Mouse (Mus musculus): Measurements from ENCODE around the gene Ccn5. TPM values are rescaled to one million over a fixed set of nuclear protein-coding genes. Genes with fewer than 3 reads are reported as not detected.

The Ccn5 gene
- 1.1 TPM in 2 replicates for polyA plus RNA-seq (2015; fragmentation: Nextera tagmentation; extraction: Ambion mirVana)

GRCm38 (mm10) chr2:163820607-163821006, at the start of gene Ccn5:
Gene Ccn5 (plus strand): TSS chr2:163820861.
- H3K27me3 ChIP-seq, result no peaks in the 10 kb centered on the region
- no peak within 1 kb of the TSS for H3K9ac ChIP-seq
- no peak within 1 kb of the TSS for H3K4me3 ChIP-seq
- no peak for ATAC-seq (ENCODE audit: insufficient number of reproducible peaks, low FRiP score, low TSS enrichment, low read depth)
- no peak within 1 kb of the TSS for H3K27ac ChIP-seq
- H3K4me1 ChIP-seq, result peaks cover 9% of the 10 kb centered on the region
- H3K9me3 ChIP-seq, result no peaks in the 10 kb centered on the region
- no peak within 1 kb of the TSS for H3K4me2 ChIP-seq
- H3K36me3 ChIP-seq, result no peaks in the 10 kb centered on the region
- WGBS, result 51% methylated on average over 4 of the region's 4 CpGs

DNA sequence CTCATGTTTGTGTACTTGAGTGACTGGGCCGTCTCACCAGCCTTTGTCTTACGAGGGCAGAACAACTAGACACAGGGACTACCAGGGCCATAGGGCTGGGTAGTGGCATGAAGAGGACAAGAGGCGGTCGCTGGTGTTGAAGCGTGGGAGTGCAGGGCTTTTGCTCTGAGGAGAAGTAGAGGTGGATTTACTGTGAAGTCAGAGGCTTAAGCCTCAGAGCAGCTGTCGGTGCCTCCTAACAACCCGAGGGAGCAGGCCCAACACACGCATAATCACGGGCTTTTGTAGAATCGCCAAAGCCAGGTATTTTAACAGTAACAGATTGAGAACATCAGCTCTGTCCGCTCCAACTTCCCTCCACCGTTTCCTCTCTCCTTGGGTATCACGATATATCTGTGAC, 44.0 kb upstream of the Ccn5 start:
- no peak for ATAC-seq (ENCODE audit: insufficient number of reproducible peaks, low FRiP score, low TSS enrichment, low read depth)
- Histone ChIP-seq H3K9ac (no peak overlapping the region), H3K27ac (no peak overlapping the region), H3K4me2 (no peak overlapping the region), H3K4me1 (no peaks in the 10 kb centered on the region), H3K9me3 (no peaks in the 10 kb centered on the region), H3K36me3 (no peaks in the 10 kb centered on the region), H3K27me3 (no peaks in the 10 kb centered on the region; the same call in 1 of the 2 replicates), H3K4me3 (no peak overlapping the region)
- 29% methylated on average over 13 of the region's 13 CpGs for WGBS

DNA sequence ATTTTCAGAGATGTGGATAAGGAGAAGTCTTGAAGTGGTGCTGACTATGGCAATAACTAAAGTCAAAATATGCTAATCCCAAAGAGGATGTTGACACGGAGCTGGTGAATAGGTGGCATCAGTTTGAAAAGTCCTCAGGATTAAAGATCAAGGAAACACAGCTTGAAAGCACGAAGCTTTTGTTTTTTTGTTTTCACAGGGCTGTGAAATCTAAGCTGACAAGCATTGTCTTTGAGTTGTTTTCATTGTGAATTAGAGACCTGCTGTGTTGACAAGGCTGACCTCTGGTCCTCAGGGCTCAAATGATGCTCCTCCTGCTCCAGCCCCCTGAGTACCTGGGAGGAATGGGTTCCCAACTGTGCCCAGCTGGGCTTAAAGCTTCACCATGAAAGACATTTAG, 43.6 kb upstream of the Ccn5 start:
- Histone ChIP-seq H3K36me3 (no peaks in the 10 kb centered on the region), H3K9me3 (no peaks in the 10 kb centered on the region), H3K4me1 (no peaks in the 10 kb centered on the region), H3K9ac (no peak overlapping the region), H3K27me3 (no peaks in the 10 kb centered on the region; the same call in 1 of the 2 replicates), H3K4me2 (no peak overlapping the region), H3K4me3 (no peak overlapping the region), H3K27ac (no peak overlapping the region)
- 16% methylated on average over 2 of the region's 2 CpGs for WGBS
- ATAC-seq (ENCODE audit: insufficient number of reproducible peaks, low FRiP score, low TSS enrichment, low read depth), result no peak

- H3K36me3 ChIP-seq, result no peaks in the 10 kb centered on the region
- no peak overlapping the region for H3K4me3 ChIP-seq
- no peaks in the 10 kb centered on the region for H3K9me3 ChIP-seq
- 78% methylated on average over 4 of the region's 4 CpGs for WGBS
- no peaks in the 10 kb centered on the region; the same call in 1 of the 2 replicates for H3K27me3 ChIP-seq
- no peak for ATAC-seq (ENCODE audit: insufficient number of reproducible peaks, low FRiP score, low TSS enrichment, low read depth)
- H3K4me1 ChIP-seq, result no peaks in the 10 kb centered on the region
- H3K4me2 ChIP-seq, result no peak overlapping the region
- no peak overlapping the region for H3K27ac ChIP-seq
- H3K9ac ChIP-seq, result no peak overlapping the region
Measured at GRCm38 (mm10) chr2:163778896-163779295, 41.8 kb upstream of the Ccn5 start.

DNA sequence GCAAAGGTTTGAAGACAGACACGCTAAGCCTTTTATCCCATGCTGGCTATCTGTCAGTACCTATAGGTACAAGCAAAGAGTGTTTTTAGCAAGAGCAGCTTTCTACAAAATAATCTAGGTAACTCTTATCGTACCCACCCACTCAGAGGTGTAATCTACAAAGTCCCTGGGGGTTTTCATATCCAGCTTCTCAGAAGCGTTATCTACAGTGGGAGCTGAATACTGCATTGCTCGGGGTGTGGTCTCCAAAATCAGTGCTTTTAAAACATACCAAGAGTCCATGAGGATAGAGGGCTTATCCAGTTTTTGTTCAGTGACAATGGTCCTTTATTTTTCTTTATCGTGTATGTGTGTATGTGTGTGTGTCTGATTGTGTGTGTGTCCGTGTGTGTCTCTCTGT, 37.3 kb upstream of the Ccn5 start:
- 84% methylated on average over 6 of the region's 6 CpGs for WGBS

DNA sequence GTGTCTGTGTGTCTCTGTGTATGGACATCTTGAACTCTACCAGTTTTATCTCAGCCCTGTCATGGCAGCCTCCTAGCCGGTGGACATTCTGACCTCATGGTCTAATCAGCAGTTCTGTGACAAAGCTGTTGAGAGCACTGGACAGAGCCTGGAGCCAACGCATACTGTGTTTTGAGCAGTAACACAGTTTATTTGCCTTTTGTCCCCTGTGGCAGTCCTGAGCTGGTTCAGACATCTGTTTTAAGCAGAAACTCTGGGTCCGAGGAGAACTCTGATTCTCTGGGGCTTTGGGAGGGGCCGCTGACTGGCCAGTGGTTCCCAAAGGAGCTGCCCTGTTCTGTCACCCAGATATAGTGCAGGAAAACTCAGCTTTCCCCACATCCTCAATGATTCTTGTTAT, 36.8 kb upstream of the Ccn5 start:
- no peak for ATAC-seq (ENCODE audit: insufficient number of reproducible peaks, low FRiP score, low TSS enrichment, low read depth)
- Histone ChIP-seq H3K9me3 (no peaks in the 10 kb centered on the region), H3K27me3 (no peaks in the 10 kb centered on the region), H3K4me3 (no peak overlapping the region), H3K4me1 (no peaks in the 10 kb centered on the region), H3K36me3 (no peaks in the 10 kb centered on the region), H3K27ac (no peak overlapping the region), H3K9ac (no peak overlapping the region), H3K4me2 (no peak overlapping the region)
- WGBS, result 62% methylated on average over 4 of the region's 4 CpGs

More for the DNA sequence above, 37.3 kb upstream of the Ccn5 start:
- Histone ChIP-seq H3K9ac (no peak overlapping the region), H3K36me3 (no peaks in the 10 kb centered on the region), H3K4me1 (no peaks in the 10 kb centered on the region), H3K4me3 (no peak overlapping the region), H3K4me2 (no peak overlapping the region), H3K27me3 (no peaks in the 10 kb centered on the region), H3K27ac (no peak overlapping the region), H3K9me3 (no peaks in the 10 kb centered on the region)
- ATAC-seq (ENCODE audit: insufficient number of reproducible peaks, low FRiP score, low TSS enrichment, low read depth), result no peak

GRCm38 (mm10) chr2:163787086-163787485, 33.6 kb upstream of the Ccn5 start:
- H3K36me3 ChIP-seq, result no peaks in the 10 kb centered on the region
- ATAC-seq (ENCODE audit: insufficient number of reproducible peaks, low FRiP score, low TSS enrichment, low read depth), result no peak
- no peak overlapping the region for H3K27ac ChIP-seq
- H3K9me3 ChIP-seq, result no peaks in the 10 kb centered on the region
- no peak overlapping the region for H3K4me3 ChIP-seq
- no peaks in the 10 kb centered on the region for H3K4me1 ChIP-seq
- no peak overlapping the region for H3K9ac ChIP-seq
- no peak overlapping the region for H3K4me2 ChIP-seq
- H3K27me3 ChIP-seq, result no peaks in the 10 kb centered on the region
- WGBS, result 76% methylated on average over 6 of the region's 6 CpGs

DNA sequence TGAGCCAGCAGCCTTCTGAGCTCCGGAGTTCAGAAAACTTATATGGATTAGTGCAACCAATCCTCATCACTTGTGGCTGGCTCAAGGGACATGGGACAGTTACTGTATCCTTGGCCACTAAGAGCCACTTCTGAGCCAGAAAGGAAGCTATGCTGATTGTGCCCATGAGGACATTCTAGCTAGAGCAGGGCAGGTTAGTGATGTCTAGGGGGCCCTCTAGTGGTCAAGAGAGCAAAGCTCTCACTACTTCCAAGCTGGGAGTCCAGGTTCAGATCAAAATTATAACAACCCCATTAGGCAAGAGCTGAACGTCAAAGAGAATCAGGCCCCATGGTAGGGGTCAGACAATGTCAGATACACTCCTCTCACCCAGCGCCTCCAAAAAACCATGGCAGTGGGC, 33.0 kb upstream of the Ccn5 start:
- H3K9ac ChIP-seq, result no peak overlapping the region
- no peak overlapping the region for H3K4me3 ChIP-seq
- H3K27me3 ChIP-seq, result no peaks in the 10 kb centered on the region
- no peak overlapping the region for H3K27ac ChIP-seq
- WGBS, result 43% methylated on average over 3 of the region's 3 CpGs
- H3K9me3 ChIP-seq, result no peaks in the 10 kb centered on the region
- H3K36me3 ChIP-seq, result no peaks in the 10 kb centered on the region
- no peak for ATAC-seq (ENCODE audit: insufficient number of reproducible peaks, low FRiP score, low TSS enrichment, low read depth)
- H3K4me2 ChIP-seq, result no peak overlapping the region
- no peaks in the 10 kb centered on the region for H3K4me1 ChIP-seq

GRCm38 (mm10) chr2:163788484-163788883, 32.2 kb upstream of the Ccn5 start:
- WGBS, result 76% methylated on average over 4 of the region's 4 CpGs
- Histone ChIP-seq H3K36me3 (no peaks in the 10 kb centered on the region), H3K27ac (no peak overlapping the region), H3K4me3 (no peak overlapping the region), H3K4me2 (no peak overlapping the region), H3K27me3 (no peaks in the 10 kb centered on the region), H3K9ac (no peak overlapping the region), H3K9me3 (no peaks in the 10 kb centered on the region), H3K4me1 (no peaks in the 10 kb centered on the region)
- 0 out of 2 replicates have a peak, but pooled peaks have one; percentile 40 for ATAC-seq (ENCODE audit: insufficient number of reproducible peaks, low FRiP score, low TSS enrichment, low read depth)

DNA sequence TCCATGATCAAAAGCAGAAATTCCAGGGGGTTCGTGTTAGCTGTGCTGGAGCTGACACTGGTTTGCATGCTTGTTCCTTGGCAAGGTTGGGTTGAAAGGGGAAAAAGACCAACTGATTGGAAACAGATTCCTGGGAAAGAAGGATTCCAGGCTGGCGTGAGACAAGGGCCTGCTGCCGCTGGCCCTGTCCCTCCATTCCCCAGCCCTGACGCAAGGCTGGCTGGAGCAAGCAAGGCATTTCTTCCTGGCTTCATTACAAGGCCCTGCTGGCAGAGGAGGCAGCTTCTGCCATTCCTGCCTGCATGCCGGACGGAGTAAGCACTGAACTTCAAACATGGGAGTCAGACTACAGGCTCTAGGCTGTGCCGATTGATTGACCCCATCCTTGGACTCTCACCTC, 22.2 kb upstream of the Ccn5 start:
- 0 out of 2 replicates have a peak overlapping the region, but pooled peaks have one; percentile 18 for H3K9ac ChIP-seq
- H3K36me3 ChIP-seq, result no peaks in the 10 kb centered on the region
- no peak overlapping the region for H3K4me3 ChIP-seq
- ATAC-seq (ENCODE audit: insufficient number of reproducible peaks, low FRiP score, low TSS enrichment, low read depth), result 0 out of 2 replicates have a peak, but pooled peaks have one; percentile 61
- peaks cover 21% of the 10 kb centered on the region for H3K4me1 ChIP-seq
- H3K4me2 ChIP-seq, result no peak overlapping the region
- no peaks in the 10 kb centered on the region for H3K27me3 ChIP-seq
- 29% methylated on average over 7 of the region's 7 CpGs for WGBS
- H3K27ac ChIP-seq, result peak overlapping the region; percentile 72
- H3K9me3 ChIP-seq, result no peaks in the 10 kb centered on the region

GRCm38 (mm10) chr2:163800832-163801231, 19.8 kb upstream of the Ccn5 start:
- Histone ChIP-seq H3K4me3 (no peak overlapping the region), H3K4me1 (peaks cover 21% of the 10 kb centered on the region), H3K9ac (no peak overlapping the region), H3K27me3 (no peaks in the 10 kb centered on the region), H3K36me3 (no peaks in the 10 kb centered on the region), H3K27ac (no peak overlapping the region), H3K9me3 (no peaks in the 10 kb centered on the region), H3K4me2 (no peak overlapping the region)
- ATAC-seq (ENCODE audit: insufficient number of reproducible peaks, low FRiP score, low TSS enrichment, low read depth), result no peak
- WGBS, result 24% methylated on average over 3 of the region's 3 CpGs

DNA sequence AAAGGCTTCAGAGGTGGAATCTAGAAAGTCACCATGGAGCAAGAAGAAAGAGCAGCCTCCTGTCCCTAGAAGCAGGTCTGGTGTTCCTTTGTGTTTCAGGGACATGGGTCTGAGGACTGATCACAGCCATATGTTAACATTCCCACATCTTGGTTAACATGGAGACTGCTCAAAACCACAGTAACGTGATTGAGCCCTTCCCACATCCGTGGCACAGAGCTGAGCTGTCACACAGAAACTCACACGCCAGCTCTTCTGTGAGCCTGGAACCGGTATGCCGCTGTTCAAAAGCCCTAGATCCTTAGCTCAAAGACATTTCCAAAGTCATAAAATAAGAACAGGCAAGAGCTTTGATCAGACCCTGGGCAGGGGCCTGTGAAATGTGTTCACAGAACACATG, 19.3 kb upstream of the Ccn5 start:
- Histone ChIP-seq H3K27ac (peak overlapping the region; percentile 14; the same call in 1 of the 2 replicates), H3K9me3 (no peaks in the 10 kb centered on the region)
- ATAC-seq (ENCODE audit: insufficient number of reproducible peaks, low FRiP score, low TSS enrichment, low read depth), result no peak

GRCm38 (mm10) chr2:163803838-163804237, 16.8 kb upstream of the Ccn5 start:
- WGBS, result 64% methylated on average over 5 of the region's 5 CpGs

More for the DNA sequence above, 19.3 kb upstream of the Ccn5 start:
- H3K9ac ChIP-seq, result no peak overlapping the region
- WGBS, result 43% methylated on average over 5 of the region's 5 CpGs
- no peak overlapping the region for H3K4me3 ChIP-seq
- peaks cover 21% of the 10 kb centered on the region for H3K4me1 ChIP-seq
- no peak overlapping the region for H3K4me2 ChIP-seq
- H3K27me3 ChIP-seq, result no peaks in the 10 kb centered on the region
- no peaks in the 10 kb centered on the region for H3K36me3 ChIP-seq

More at GRCm38 (mm10) chr2:163803838-163804237, 16.8 kb upstream of the Ccn5 start:
- no peaks in the 10 kb centered on the region for H3K36me3 ChIP-seq
- no peaks in the 10 kb centered on the region for H3K27me3 ChIP-seq
- no peak overlapping the region for H3K4me2 ChIP-seq
- peaks cover 9% of the 10 kb centered on the region for H3K4me1 ChIP-seq
- no peaks in the 10 kb centered on the region for H3K9me3 ChIP-seq
- H3K9ac ChIP-seq, result no peak overlapping the region
- H3K4me3 ChIP-seq, result no peak overlapping the region
- H3K27ac ChIP-seq, result no peak overlapping the region
- no peak for ATAC-seq (ENCODE audit: insufficient number of reproducible peaks, low FRiP score, low TSS enrichment, low read depth)

Data from limb, embryonic 15.5 days (tissue).